Mouse (Mus musculus): ENCODE data around the gene Agxt2.

DNA sequence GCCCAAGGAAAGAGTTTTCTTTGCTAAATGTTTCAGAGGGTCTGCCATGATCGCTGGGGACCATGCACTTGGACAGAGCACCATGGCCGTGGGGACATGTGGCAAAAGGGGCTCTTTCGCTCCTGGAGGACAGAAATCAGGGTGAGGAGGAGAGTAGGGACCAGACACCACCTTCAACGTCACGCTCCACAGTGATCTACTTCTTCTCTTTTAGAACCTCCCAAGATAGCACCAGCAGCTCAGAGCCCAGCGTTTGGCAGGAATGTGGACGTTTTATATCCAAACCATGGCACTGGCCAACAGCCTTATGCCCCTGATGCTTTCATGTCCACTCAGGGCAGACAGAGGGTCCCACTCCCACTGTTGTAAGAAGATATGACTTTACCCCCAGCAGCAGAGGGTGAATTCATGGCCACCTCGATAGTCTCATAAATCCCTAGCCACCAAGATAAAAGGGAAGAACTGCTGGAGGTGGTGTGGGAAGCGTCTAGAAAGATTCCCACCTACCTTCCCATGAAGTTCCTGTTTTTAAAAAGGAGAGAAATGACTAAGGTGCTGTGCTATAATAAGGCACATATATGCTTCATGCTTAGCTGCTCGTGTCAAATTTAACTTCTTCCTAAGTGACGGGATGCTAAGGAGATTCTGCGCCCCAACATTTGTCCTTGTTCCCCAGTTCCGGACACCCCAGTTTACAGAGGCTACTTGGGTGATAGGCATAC lies 68.4 kb downstream of the Agxt2 start:
- no peak for TF ChIP-seq POLR2A (IDR thresholded peaks at IDR 0.05; ENCODE audit: control insufficient read depth in 1 of 2, insufficient read depth in 1 of 2, low read depth in 1 of 2, low read length in 2 of 2, poor library complexity in 1 of 2)
- TF ChIP-seq SIN3A (IDR thresholded peaks at IDR 0.05; ENCODE audit: low read length), result no peak
- no peak for TF ChIP-seq BHLHE40 (IDR thresholded peaks at IDR 0.05; ENCODE audit: borderline replicate concordance, low read depth, low read length)
- TF ChIP-seq MAX (IDR thresholded peaks at IDR 0.05; ENCODE audit: low read length), result no peak
- no peak for TF ChIP-seq CTCF (IDR thresholded peaks at IDR 0.05 in 2 of 3, conservative IDR thresholded peaks at IDR 0.05 in 1 of 3; ENCODE audit: control insufficient read depth in 1 of 3, insufficient read depth in 1 of 3, low read depth in 2 of 3, low read length in 3 of 3, poor library complexity in 1 of 3, severe bottlenecking in 1 of 3)
- TF ChIP-seq TAL1 (IDR thresholded peaks at IDR 0.05; ENCODE audit: low read length), result no peak
- no peak for TF ChIP-seq MAFK (IDR thresholded peaks at IDR 0.05; ENCODE audit: borderline replicate concordance, low read depth, low read length)
- TF ChIP-seq MYB (IDR thresholded peaks at IDR 0.05; ENCODE audit: low read depth, low read length), result no peak
- no peak for TF ChIP-seq GATA1 (IDR thresholded peaks at IDR 0.05; ENCODE audit: low read depth, low read length)
- TF ChIP-seq SMC3 (IDR thresholded peaks at IDR 0.05; ENCODE audit: low read depth, low read length), result no peak
- TF ChIP-seq ZNF384 (IDR thresholded peaks at IDR 0.05; ENCODE audit: low read depth, low read length), result no peak
- no peak for TF ChIP-seq NRF1 (IDR thresholded peaks at IDR 0.05; ENCODE audit: insufficient read depth, low read depth, low read length, poor library complexity, severe bottlenecking)
- no peak for TF ChIP-seq GABPA (IDR thresholded peaks at IDR 0.05; ENCODE audit: low read depth, low read length)
- no peak for TF ChIP-seq USF2 (IDR thresholded peaks at IDR 0.05; ENCODE audit: borderline replicate concordance in 1 of 2, insufficient read depth in 1 of 2, low read depth in 1 of 2, low read length in 2 of 2)

Data from MEL (cell line).